Mouse (Mus musculus): ENCODE data around the gene Maz. TPM values are rescaled to one million over a fixed set of nuclear protein-coding genes. Genes with fewer than 3 reads are reported as not detected.

The Maz gene
- total RNA-seq, 4 experiments from 2014 or later, result 99.9 to 123 (median 111) TPM

GRCm38 (mm10) chr7:127020901-127021562, 5.8 kb downstream of the Maz start, which contains the start of the genes Gm42742 and Prrt2:
Gene Gm42742, minus strand, starts transcription at chr7:127021097.
Gene Prrt2, minus strand, starts transcription at chr7:127021211.
- DNase-seq, result peak; percentile 29

- DNase-seq, result no peak
Measured at GRCm38 (mm10) chr7:127020491-127020890, 6.3 kb downstream of the Maz start.

DNA sequence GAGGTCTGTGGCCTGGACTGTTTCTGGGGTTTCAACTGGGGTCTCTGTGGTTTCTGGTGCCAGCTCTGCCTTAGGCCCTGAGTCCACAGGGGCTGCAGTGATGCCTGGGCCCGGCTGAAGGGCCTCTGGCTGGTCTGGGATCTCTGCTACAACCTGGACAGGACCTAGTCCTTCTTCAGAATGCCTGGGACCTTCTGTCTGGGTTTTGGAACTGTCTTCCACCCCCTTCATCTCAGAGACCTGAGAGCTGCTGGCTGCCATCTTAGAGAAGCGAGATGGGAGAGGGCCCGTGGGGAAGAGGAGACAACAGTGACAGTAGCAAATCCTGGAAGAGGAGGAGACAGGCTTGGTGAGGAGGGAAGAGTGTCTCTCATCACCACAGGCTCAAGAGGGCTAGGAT, 6.8 kb downstream of the Maz start:
- no peak for DNase-seq

- no peak for DNase-seq
Measured at GRCm38 (mm10) chr7:127019306-127019960, 7.4 kb downstream of the Maz start.

GRCm38 (mm10) chr7:127018416-127019305, 8.2 kb downstream of the Maz start:
- peak; percentile 30 for DNase-seq

GRCm38 (mm10) chr7:127017950-127018345, 8.9 kb downstream of the Maz start:
- no peak for DNase-seq

GRCm38 (mm10) chr7:127016971-127017949, 9.6 kb downstream of the Maz start, which contains the start of gene Pagr1a:
Gene Pagr1a, minus strand, starts transcription at chr7:127017352.
- peak; percentile 96 for DNase-seq

- DNase-seq, result no peak
Measured at GRCm38 (mm10) chr7:127016486-127016938, 10.3 kb downstream of the Maz start.

DNA sequence TGATC, 10.6 kb downstream of the Maz start, which contains the start of gene Pagr1b:
TSS of gene Pagr1b (minus strand) at position 4 of the 5 bp plus-strand sequence.
- no peak for DNase-seq

- DNase-seq, result peak; percentile 70
Measured at GRCm38 (mm10) chr7:127016081-127016480, 10.8 kb downstream of the Maz start.

- no peak for DNase-seq
Measured at GRCm38 (mm10) chr7:127014993-127015392, 11.8 kb downstream of the Maz start.

DNA sequence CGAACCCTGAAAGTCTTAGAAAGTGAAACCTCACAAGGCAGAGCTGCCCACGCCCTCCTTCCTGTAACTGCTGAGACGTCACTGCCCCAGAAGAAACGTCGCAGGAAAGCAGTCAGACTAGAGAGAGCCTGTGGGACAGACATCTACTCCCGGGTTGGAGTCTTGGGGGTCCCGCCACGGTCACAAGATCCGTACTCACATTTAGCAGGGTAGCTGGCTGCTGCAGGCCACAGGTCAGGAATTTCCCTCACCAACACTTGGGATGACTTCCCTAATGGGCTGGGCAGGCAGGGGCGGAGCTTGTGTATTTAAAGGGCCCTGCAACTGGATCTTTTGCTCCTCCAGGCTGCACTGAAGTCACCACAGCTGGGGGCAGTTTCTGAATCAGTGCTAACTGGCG, 12.5 kb downstream of the Maz start, which contains the start of gene Mvp:
TSS of gene Mvp (minus strand) at position 302 of the 400 bp plus-strand sequence.
- peak; percentile 75 for DNase-seq

- DNase-seq, result no peak
Measured at GRCm38 (mm10) chr7:127013385-127013784, 13.5 kb downstream of the Maz start.

GRCm38 (mm10) chr7:127012845-127013244, 14.0 kb downstream of the Maz start:
- no peak for DNase-seq

- no peak for DNase-seq
Measured at GRCm38 (mm10) chr7:127012374-127012773, 14.5 kb downstream of the Maz start.

GRCm38 (mm10) chr7:127011717-127012116, 15.1 kb downstream of the Maz start:
- no peak for DNase-seq

- DNase-seq, result no peak
Measured at GRCm38 (mm10) chr7:127011051-127011450, 15.8 kb downstream of the Maz start.

DNA sequence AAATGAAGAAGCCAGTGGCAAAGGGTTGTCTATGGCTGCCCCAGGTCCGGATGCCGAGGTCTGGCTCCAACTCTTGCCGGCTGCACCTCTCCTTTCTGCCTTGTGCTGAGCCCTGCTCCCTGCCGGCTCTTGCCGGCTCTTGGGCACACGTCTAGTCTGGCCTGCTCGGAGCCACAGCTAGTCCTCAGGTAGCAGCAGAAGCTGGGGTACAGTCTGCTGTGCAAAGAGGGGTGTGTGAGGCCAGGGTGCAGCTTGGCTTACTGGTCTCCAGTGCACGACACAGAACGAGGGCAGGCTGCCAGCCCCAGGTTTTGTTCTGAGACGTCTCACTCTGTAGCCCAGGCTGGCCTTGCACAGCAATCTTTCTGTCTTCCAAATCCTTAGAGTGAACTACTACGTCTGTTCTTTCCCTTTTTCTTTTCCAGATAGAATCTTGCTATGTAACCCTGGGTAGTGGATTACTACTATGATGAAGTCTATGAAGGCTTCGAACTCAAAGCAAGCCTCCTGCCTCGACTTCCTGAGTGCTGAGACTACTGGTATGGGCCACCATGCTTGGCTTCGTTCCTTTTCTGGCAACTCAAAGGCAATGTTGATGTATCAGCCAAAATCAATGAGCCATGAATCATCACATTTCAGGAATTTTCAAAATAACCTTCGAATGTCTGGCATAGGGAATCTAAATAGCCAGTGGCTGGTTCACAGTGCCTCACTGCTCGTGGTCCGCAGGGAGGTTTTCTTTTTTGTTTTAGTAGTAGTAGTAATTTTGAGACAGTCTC, 17.3 kb downstream of the Maz start:
- no peak for DNase-seq

DNA sequence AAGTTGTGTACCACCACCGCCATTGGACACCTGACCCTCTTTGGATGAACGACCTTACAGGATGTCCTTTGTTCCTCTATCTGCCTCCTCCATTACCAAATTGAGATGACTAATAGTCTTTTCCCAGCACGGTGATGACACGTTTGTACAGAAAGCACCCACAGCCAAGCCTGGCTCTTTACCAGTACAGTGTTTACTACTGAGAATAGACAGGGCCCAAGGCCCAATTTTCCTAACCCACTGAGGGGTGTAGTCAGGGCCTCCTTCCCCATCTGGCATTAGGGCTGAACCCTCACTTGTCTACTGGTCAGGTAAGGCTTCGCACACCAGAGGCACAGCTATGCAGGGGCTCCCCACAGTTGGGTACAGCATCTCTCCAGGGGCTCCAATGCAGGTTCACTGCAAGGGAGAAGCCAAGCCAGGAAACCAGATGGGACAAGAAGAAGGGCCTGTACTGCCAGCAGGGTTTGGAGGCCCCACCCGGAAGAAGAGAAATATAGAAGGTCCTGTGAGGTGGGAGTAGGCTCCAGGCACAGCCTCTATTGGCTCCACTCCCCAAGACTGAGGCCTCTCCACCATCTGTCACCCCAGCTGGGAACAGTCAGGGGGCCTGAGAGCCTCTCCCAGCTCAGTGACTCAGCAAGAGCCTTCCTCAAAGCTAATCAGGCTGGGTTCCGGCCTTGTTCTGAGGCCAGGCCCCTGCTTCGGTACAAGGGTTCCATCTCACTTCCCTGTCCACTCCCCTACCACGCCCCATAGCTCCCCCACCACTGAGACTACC, 18.4 kb downstream of the Maz start:
- peak; percentile 66 for DNase-seq

- DNase-seq, result no peak
Measured at GRCm38 (mm10) chr7:127007313-127008024, 19.4 kb downstream of the Maz start.

All from adrenal gland, adult 8-10 months (tissue).